Mouse (Mus musculus) MEL (cell line): ENCODE measurements around the gene Sphk2. TPM values are rescaled to one million over a fixed set of nuclear protein-coding genes. Genes with fewer than 3 reads are reported as not detected.
A peak's percentile ranks its signal among the peaks of the same experiment; 100 is the strongest.

Experiments used
- DNase-seq: peaks from one replicate; pipeline ENCODE4 v3.0.0; 2011; ENCODE audit warnings: low read depth, low spot score
- H3K27ac ChIP-seq: 2 replicates; pipeline ENCODE4 v1.5.1; 2012; ENCODE audit warnings: low read depth, mild to moderate bottlenecking, control low read depth, low read length, moderate library complexity; ENCODE audit not compliant: control insufficient read depth
- H3K27me3 ChIP-seq, 2 experiments: fragments of 150-350 bp in 1 of 2; sonication (generic) in 1 of 2; 2 replicates each; pipeline ENCODE4 v1.6.1; 2012; ENCODE audit warnings: low read length in 2 of 2, mild to moderate bottlenecking in 2 of 2, improper control_type of control experiment in 1 of 2, moderate library complexity in 1 of 2; ENCODE audit not compliant: insufficient read depth in 2 of 2, control insufficient read depth in 1 of 2
- H3K36me3 ChIP-seq, 2 experiments: 2 replicates each; pipeline ENCODE4 v1.6.1; 2012 to 2014; ENCODE audit warnings: low read length in 2 of 2, improper control_type of control experiment in 1 of 2, inconsistent platforms in 1 of 2, mild to moderate bottlenecking in 1 of 2; ENCODE audit not compliant: insufficient read depth in 2 of 2, control insufficient read depth in 1 of 2
- H3K4me1 ChIP-seq, 2 experiments: fragments of 150-350 bp in 1 of 2; sonication (generic) in 1 of 2; 2 replicates each; pipeline ENCODE4 v1.6.1; 2012; ENCODE audit warnings: low read length in 2 of 2, improper control_type of control experiment in 1 of 2, mild to moderate bottlenecking in 1 of 2; ENCODE audit not compliant: insufficient read depth in 2 of 2, control insufficient read depth in 1 of 2
- H3K4me3 ChIP-seq, 2 experiments: fragments of 150-350 bp in 1 of 2; sonication (generic) in 1 of 2; 2 replicates each; pipeline ENCODE4 v1.5.1; 2012; ENCODE audit warnings: low read depth in 2 of 2, low read length in 2 of 2, mild to moderate bottlenecking in 2 of 2, moderate library complexity in 2 of 2, control low read depth in 1 of 2, improper control_type of control experiment in 1 of 2; ENCODE audit not compliant: control insufficient read depth in 1 of 2, insufficient read depth in 1 of 2
- H3K79me2 ChIP-seq: 2 replicates; pipeline ENCODE4 v1.6.1; 2012; ENCODE audit warnings: mild to moderate bottlenecking, low read length, moderate library complexity; ENCODE audit not compliant: control insufficient read depth, poor library complexity, insufficient read depth
- H3K9ac ChIP-seq: 2 replicates; pipeline ENCODE4 v1.6.1; 2012; ENCODE audit warnings: low read depth, mild to moderate bottlenecking, control low read depth, low read length, moderate library complexity; ENCODE audit not compliant: control insufficient read depth, poor library complexity, severe bottlenecking
- H3K9me3 ChIP-seq: fragments of 150-350 bp; sonication (generic); replicated peaks from 2 replicates; pipeline ENCODE4 v1.6.1; 2012; ENCODE audit warnings: mild to moderate bottlenecking, low read length, improper control_type of control experiment, moderate library complexity; ENCODE audit not compliant: insufficient read depth
- E2F4 ChIP-seq: IDR thresholded peaks from 2 replicates; pipeline ENCODE4 v1.6.1; 2011; ENCODE audit warnings: low read depth, low read length, improper control_type of control experiment, borderline replicate concordance
- ELF1 ChIP-seq: IDR thresholded peaks from 2 replicates; pipeline ENCODE4 v1.6.1; 2014; ENCODE audit warnings: low read depth, mild to moderate bottlenecking, inconsistent platforms, low read length, improper control_type of control experiment, moderate library complexity
- EP300 ChIP-seq, 2 experiments: IDR thresholded peaks; 2 replicates each; pipeline ENCODE4 v1.6.1; 2011; ENCODE audit warnings: improper control_type of control experiment in 2 of 2, low read length in 2 of 2, low read depth in 1 of 2, mild to moderate bottlenecking in 1 of 2
- ETS1 ChIP-seq: IDR thresholded peaks from 2 replicates; pipeline ENCODE4 v1.6.1; 2012; ENCODE audit warnings: low read depth, mild to moderate bottlenecking, inconsistent platforms, low read length, improper control_type of control experiment, moderate library complexity
- GATA1 ChIP-seq: IDR thresholded peaks from 2 replicates; pipeline ENCODE4 v1.6.1; 2011; ENCODE audit warnings: low read depth, low read length, improper control_type of control experiment
- HCFC1 ChIP-seq: IDR thresholded peaks from 2 replicates; pipeline ENCODE4 v1.6.1; 2012; ENCODE audit warnings: low read depth, mild to moderate bottlenecking, inconsistent platforms, low read length, improper control_type of control experiment, moderate library complexity
- MYC ChIP-seq: IDR thresholded peaks from 2 replicates; pipeline ENCODE4 v1.6.1; 2011; ENCODE audit warnings: low read depth, mild to moderate bottlenecking, low read length, improper control_type of control experiment, moderate library complexity
- NRF1 ChIP-seq: IDR thresholded peaks from 2 replicates; pipeline ENCODE4 v1.6.1; 2014; ENCODE audit warnings: low read depth, mild to moderate bottlenecking, inconsistent platforms, low read length, improper control_type of control experiment, moderate library complexity; ENCODE audit not compliant: poor library complexity, insufficient read depth, severe bottlenecking
- POLR2A ChIP-seq, 2 experiments: IDR thresholded peaks; 2 replicates each; pipeline ENCODE4 v1.6.1; 2011 to 2012; ENCODE audit warnings: low read length in 2 of 2, mild to moderate bottlenecking in 2 of 2, control low read depth in 1 of 2, improper control_type of control experiment in 1 of 2, low read depth in 1 of 2, moderate library complexity in 1 of 2; ENCODE audit not compliant: control insufficient read depth in 1 of 2, insufficient read depth in 1 of 2, poor library complexity in 1 of 2
- SIN3A ChIP-seq: IDR thresholded peaks from 2 replicates; pipeline ENCODE4 v1.6.1; 2012; ENCODE audit warnings: low read length, improper control_type of control experiment, inconsistent platforms
- TAL1 ChIP-seq: IDR thresholded peaks from 2 replicates; pipeline ENCODE4 v1.6.1; 2012; ENCODE audit warnings: mild to moderate bottlenecking, inconsistent platforms, low read length, moderate library complexity, mixed read lengths
- USF1 ChIP-seq: IDR thresholded peaks from 2 replicates; pipeline ENCODE4 v1.6.1; 2014; ENCODE audit warnings: low read depth, mild to moderate bottlenecking, inconsistent platforms, low read length, improper control_type of control experiment, moderate library complexity
- polyA plus RNA-seq, 2 experiments: library from polyadenylated mRNA; stranded (reverse) in 1 of 2; unstranded in 1 of 2; fragments of >175 nt in 1 of 2; fragments of >200 nt in 1 of 2; gene quantifications; 2 replicates each; pipeline versions ENCODE4 v1.2.1 to v1.2.4; 2012; ENCODE audit warnings: low replicate concordance in 2 of 2, low read depth in 1 of 2; ENCODE audit not compliant: insufficient read length in 2 of 2, insufficient read depth in 1 of 2, missing spikeins in 1 of 2
- total RNA-seq: library from RNA; depleted of rRNA; stranded (reverse); fragments of 300-350 nt; gene quantifications from 2 replicates; pipeline ENCODE4 v1.2.3, GENCODE M21; 2012

Sphk2 gene
- total and polyA plus RNA-seq, 3 experiments: 21.0 to 40.2 TPM; not detected in 1

DNA sequence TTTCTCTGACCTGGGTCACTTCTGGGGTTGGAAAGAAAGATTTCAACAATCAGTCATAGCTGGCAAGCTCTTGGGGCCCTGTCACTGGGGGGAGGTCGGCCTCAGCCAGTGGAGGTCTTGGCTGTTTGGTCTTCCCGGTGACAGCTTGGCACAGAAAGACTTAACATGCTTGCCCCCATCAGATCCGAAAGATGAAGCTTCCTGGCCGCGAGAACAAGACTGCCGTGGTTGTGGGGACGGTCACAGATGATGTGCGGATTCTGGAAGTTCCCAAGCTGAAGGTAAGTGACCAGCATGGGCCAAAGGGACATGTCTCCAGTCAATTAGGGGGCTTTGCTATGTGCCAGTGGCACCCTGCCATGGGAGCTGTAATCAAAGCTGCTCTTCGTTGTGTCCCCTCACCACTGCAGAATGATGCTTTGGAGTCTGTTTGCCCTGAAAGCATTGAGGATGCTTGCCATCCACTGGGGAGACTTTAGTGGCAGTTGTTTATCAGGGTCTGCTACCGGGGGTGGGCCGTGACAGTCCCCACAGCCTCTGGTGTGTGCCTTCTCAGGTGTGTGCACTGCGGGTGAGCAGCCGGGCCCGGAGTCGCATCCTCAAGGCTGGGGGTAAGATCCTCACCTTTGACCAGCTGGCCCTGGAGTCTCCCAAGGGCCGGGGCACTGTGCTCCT lies 2.1 kb upstream of the Sphk2 start:
- H3K9ac ChIP-seq: peak overlapping the region; percentile 87
- H3K4me1 ChIP-seq: peaks cover 0 to 5% of the 10 kb centered on the region in 2 experiments; a peak in 1 of 4 replicates
- H3K27me3 ChIP-seq: no peaks in the 10 kb centered on the region
- TF ChIP-seq USF1: no peak
- no peak for TF ChIP-seq SIN3A
- TF ChIP-seq NRF1: no peak
- no peaks in the 10 kb centered on the region for H3K9me3 ChIP-seq
- peak overlapping the region; percentile 9 to 69; a peak in 2 of 4 replicates for H3K4me3 ChIP-seq
- 0 out of 2 replicates have a peak overlapping the region, but pooled peaks have one; percentile 9 for H3K27ac ChIP-seq
- peak; percentile 22 for DNase-seq
- H3K79me2 ChIP-seq: peaks cover 42% of the 10 kb centered on the region
- peaks cover 2% of the 10 kb centered on the region in 2 experiments; a peak in 3 of 4 replicates for H3K36me3 ChIP-seq

- peaks cover 0 to 5% of the 10 kb centered on the region in 2 experiments; a peak in 1 of 4 replicates for H3K4me1 ChIP-seq
- peaks cover 2% of the 10 kb centered on the region in 2 experiments; a peak in 3 of 4 replicates for H3K36me3 ChIP-seq
- DNase-seq: peak; percentile 35
Observed at GRCm38 (mm10) chr7:45719180-45719579, 1.4 kb upstream of the Sphk2 start.

DNA sequence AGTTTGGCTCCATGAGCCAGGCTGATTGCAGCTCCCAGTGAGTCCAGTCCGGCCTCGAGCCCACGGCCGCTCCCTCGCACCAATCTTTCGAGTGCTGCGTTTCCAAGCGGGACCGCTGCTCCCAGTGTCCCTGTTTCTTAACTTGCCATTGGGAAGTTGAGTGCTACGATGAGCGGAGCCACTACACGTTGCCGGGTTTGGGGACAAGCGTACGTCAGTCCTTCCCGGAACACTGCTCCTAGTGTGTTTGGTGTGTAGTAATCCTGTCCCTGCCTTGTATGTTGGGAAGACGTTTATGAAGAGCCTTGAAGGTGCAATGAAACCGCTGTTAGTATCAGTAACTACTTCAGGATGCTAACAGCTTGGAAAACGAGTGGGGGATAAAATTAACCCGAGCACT lies 529 bp upstream of the Sphk2 start:
- Histone ChIP-seq H3K27me3 (no peaks in the 10 kb centered on the region), H3K9me3 (no peaks in the 10 kb centered on the region), H3K79me2 (peaks cover 48% of the 10 kb centered on the region), H3K9ac (peak overlapping the region; percentile 87), H3K4me3 (peak overlapping the region; percentile 69 to 73), H3K4me1 (peaks cover 0 to 5% of the 10 kb centered on the region in 2 experiments; a peak in 1 of 4 replicates), H3K36me3 (peaks cover 2% of the 10 kb centered on the region in 2 experiments; a peak in 3 of 4 replicates), H3K27ac (peak overlapping the region; percentile 59)
- DNase-seq: no peak
- no peak for TF ChIP-seq ELF1
- no peak; the same call in 1 of the 2 replicates for TF ChIP-seq MYC
- peak in 1 of 2 experiments; percentile 4; a peak in 1 of 4 replicates for TF ChIP-seq POLR2A (IDR thresholded peaks at IDR 0.05; ENCODE audit: control insufficient read depth in 1 of 2, insufficient read depth in 1 of 2, low read depth in 1 of 2, low read length in 2 of 2, poor library complexity in 1 of 2)
- TF ChIP-seq E2F4: no peak

More at GRCm38 (mm10) chr7:45719180-45719579, 1.4 kb upstream of the Sphk2 start:
- H3K27me3 ChIP-seq: no peaks in the 10 kb centered on the region
- H3K9ac ChIP-seq: peak overlapping the region; percentile 87
- H3K79me2 ChIP-seq: peaks cover 48% of the 10 kb centered on the region
- no peaks in the 10 kb centered on the region for H3K9me3 ChIP-seq
- peak overlapping the region; percentile 59 for H3K27ac ChIP-seq
- peak overlapping the region; percentile 69 to 73 for H3K4me3 ChIP-seq
- no peak for TF ChIP-seq GATA1
- TF ChIP-seq POLR2A (IDR thresholded peaks at IDR 0.05; ENCODE audit: control insufficient read depth in 1 of 2, insufficient read depth in 1 of 2, low read depth in 1 of 2, low read length in 2 of 2, poor library complexity in 1 of 2): 0 out of 4 replicates have a peak, but pooled peaks of 1 of the 2 experiments have one; percentile 6
- no peak for TF ChIP-seq EP300 (IDR thresholded peaks at IDR 0.05; ENCODE audit: low read depth in 1 of 2, low read length in 2 of 2)
- TF ChIP-seq TAL1: no peak
- no peak for TF ChIP-seq HCFC1
- TF ChIP-seq ETS1: no peak
